Mouse (Mus musculus) heart, postnatal 0 days (tissue): ENCODE results near the gene Bdh2. TPM values are rescaled to one million over a fixed set of nuclear protein-coding genes. Genes with fewer than 3 reads are reported as not detected.

Experiments
- ATAC-seq: fragments of 200-750 bp; cut with Nextera tagmentation; 2 replicates; pipeline ENCODE4 v1.8.0; 2017; ENCODE audit warnings: low read depth, moderate number of reproducible peaks, moderate library complexity; ENCODE audit not compliant: insufficient read depth
- DNase-seq: peaks from one replicate; pipeline ENCODE4 v3.0.0-alpha.2; 2016; ENCODE audit warnings: low spot score
- H3K27ac ChIP-seq: fragments of 300-500 bp; sonication (generic); 2 replicates; pipeline ENCODE4 v1.5.1; 2014; ENCODE audit warnings: low read depth, mild to moderate bottlenecking
- H3K27me3 ChIP-seq: fragments of 300-500 bp; sonication (generic); 2 replicates; pipeline ENCODE4 v1.6.1; 2014; ENCODE audit warnings: low read length, mixed read lengths; ENCODE audit not compliant: control insufficient read depth, insufficient read depth
- H3K36me3 ChIP-seq: fragments of 300-500 bp; sonication (generic); replicated peaks from 2 replicates; pipeline ENCODE4 v1.6.1; 2014; ENCODE audit warnings: low read length, mixed read lengths; ENCODE audit not compliant: control insufficient read depth, insufficient read depth
- H3K4me1 ChIP-seq: fragments of 300-500 bp; sonication (generic); 2 replicates; pipeline ENCODE4 v1.6.1; 2014; ENCODE audit warnings: antibody characterized with exemption; ENCODE audit not compliant: control insufficient read depth, insufficient read depth
- H3K4me2 ChIP-seq: fragments of 300-500 bp; sonication (generic); 2 replicates; pipeline ENCODE4 v1.6.1; 2014; ENCODE audit warnings: low read depth, mild to moderate bottlenecking, low read length, moderate library complexity
- H3K4me3 ChIP-seq: fragments of 300-500 bp; sonication (generic); 2 replicates; pipeline ENCODE4 v1.5.1; 2014; ENCODE audit warnings: low read depth, low read length
- H3K9ac ChIP-seq: fragments of 300-500 bp; sonication (generic); replicated peaks from 2 replicates; pipeline ENCODE4 v1.6.1; 2014; ENCODE audit warnings: low read depth, low read length, mixed read lengths
- H3K9me3 ChIP-seq: fragments of 300-500 bp; sonication (generic); replicated peaks from 2 replicates; pipeline ENCODE4 v1.6.1; 2016; ENCODE audit warnings: low read length; ENCODE audit not compliant: control insufficient read depth
- CTCF ChIP-seq: IDR thresholded peaks from 2 replicates; pipeline ENCODE4 v1.5.1; 2016; ENCODE audit warnings: antibody characterized with exemption, control low read depth, low read depth
- EP300 ChIP-seq: IDR thresholded peaks from 2 replicates; pipeline ENCODE4 v1.6.1; 2016; ENCODE audit warnings: antibody characterized with exemption, low read depth
- WGBS: fragments of 180-500 bp; shearing (Covaris S2); extraction: QIAGEN DNeasy Blood & Tissue Kit; methylation state at CpG from one replicate; pipeline ENCODE4 v1.1.7; 2014; 5-methylcytosine and 5-hydroxymethylcytosine counted together
- polyA plus RNA-seq: library from polyadenylated mRNA; unstranded; fragments of >200 nt; fragmentation: Nextera tagmentation; extraction: Ambion mirVana; gene quantifications from 2 replicates; pipeline ENCODE4 v1.2.1, GENCODE M21; 2015
- total RNA-seq: library from RNA; depleted of rRNA; stranded (reverse); fragments of >200 nt; gene quantifications from 2 replicates; pipeline ENCODE4 v1.2.3, GENCODE M21; 2014; ENCODE audit warnings: low replicate concordance; rRNA removed

The Bdh2 gene
- total and polyA plus RNA-seq, 2 experiments from 2014 or later: 2.7 TPM; not detected in 1

- Histone ChIP-seq H3K4me1 (no peaks in the 10 kb centered on the region), H3K9me3 (no peaks in the 10 kb centered on the region), H3K4me3 (no peak overlapping the region), H3K36me3 (no peaks in the 10 kb centered on the region), H3K27me3 (no peaks in the 10 kb centered on the region), H3K4me2 (no peak overlapping the region), H3K9ac (no peak overlapping the region), H3K27ac (no peak overlapping the region)
- TF ChIP-seq EP300: no peak
- TF ChIP-seq CTCF: no peak
- ATAC-seq (no peak), DNase-seq (no peak)
Observed at GRCm38 (mm10) chr3:135349022-135349421, 68.0 kb downstream of the Bdh2 start.

GRCm38 (mm10) chr3:135351857-135352256, 70.8 kb downstream of the Bdh2 start:
- no peaks in the 10 kb centered on the region for H3K4me1 ChIP-seq
- no peaks in the 10 kb centered on the region for H3K36me3 ChIP-seq
- no peak overlapping the region for H3K4me3 ChIP-seq
- no peaks in the 10 kb centered on the region for H3K9me3 ChIP-seq
- WGBS: 89% methylated on average over 3 of the region's 3 CpGs
- DNase-seq (no peak), ATAC-seq (no peak)
- H3K4me2 ChIP-seq: no peak overlapping the region
- no peak for TF ChIP-seq EP300
- TF ChIP-seq CTCF: no peak
- H3K27me3 ChIP-seq: no peaks in the 10 kb centered on the region
- no peak overlapping the region for H3K27ac ChIP-seq
- no peak overlapping the region for H3K9ac ChIP-seq

Other genes starting within 250 kb of the Bdh2 start
- gene Cenpe, start 68.7 kb upstream of the Bdh2 start, total RNA-seq: 2.4 and 6.0 TPM in 2 replicates
- gene Cenpe, start 68.7 kb upstream of the Bdh2 start, polyA plus RNA-seq: 4.9 and 5.5 TPM in 2 replicates
- 0.39 TPM in 1 of 2 replicates, not detected in the other for gene Slc9b2, start 26.5 kb downstream of the Bdh2 start, total RNA-seq
- 0.11 TPM in 2 replicates for gene Slc9b2, start 26.5 kb downstream of the Bdh2 start, polyA plus RNA-seq
- gene Slc9b1, start 66.8 kb downstream of the Bdh2 start, total RNA-seq: not detected in 2 replicates
- gene Slc9b1, start 66.8 kb downstream of the Bdh2 start, polyA plus RNA-seq: 0.20 TPM in 1 of 2 replicates, not detected in the other
- gene Cisd2, start 142.7 kb downstream of the Bdh2 start, total RNA-seq: 20.7 and 20.8 TPM in 2 replicates
- 43.0 and 48.2 TPM in 2 replicates for gene Cisd2, start 142.7 kb downstream of the Bdh2 start, polyA plus RNA-seq
- gene Ube2d3, start 156.9 kb downstream of the Bdh2 start, total RNA-seq: 944 and 1,112 TPM in 2 replicates
- 419 and 429 TPM in 2 replicates for gene Ube2d3, start 156.9 kb downstream of the Bdh2 start, polyA plus RNA-seq
- 30.1 and 36.0 TPM in 2 replicates for gene Manba, start 204.4 kb downstream of the Bdh2 start, total RNA-seq
- 19.8 and 20.6 TPM in 2 replicates for gene Manba, start 204.4 kb downstream of the Bdh2 start, polyA plus RNA-seq